Mouse (Mus musculus): ENCODE results near the gene 1700001C02Rik. TPM values are rescaled to one million over a fixed set of nuclear protein-coding genes. Genes with fewer than 3 reads are reported as not detected.

1700001C02Rik gene
- polyA plus RNA-seq, 1 experiment from 2014 or later, result 0.95 TPM

DNA sequence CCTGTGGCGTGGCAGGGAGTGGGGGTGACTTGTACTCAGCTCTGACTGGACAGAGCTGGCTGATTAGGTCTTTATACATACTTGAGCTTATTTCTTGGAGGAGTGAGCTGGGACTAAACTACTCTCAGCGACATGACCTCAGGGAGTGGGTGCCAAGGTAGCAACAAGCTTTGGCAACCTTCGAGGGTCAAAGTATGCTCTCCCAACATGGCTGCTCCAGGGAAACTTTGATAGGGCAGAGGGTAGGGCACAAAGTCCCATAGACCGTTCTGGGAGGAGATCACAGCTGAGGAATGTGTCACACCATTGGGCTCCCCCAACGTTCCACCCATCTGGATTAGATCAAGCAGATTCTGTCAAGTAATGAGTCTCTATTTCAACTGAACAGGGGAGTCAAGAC lies 18.7 kb downstream of the 1700001C02Rik start:
- Histone ChIP-seq H3K4me1 (ENCODE audit: control insufficient read depth, insufficient read depth, low read length) (no peaks in the 10 kb centered on the region), H3K4me2 (ENCODE audit: low read depth, low read length) (no peak overlapping the region), H3K27ac (ENCODE audit: low read length) (no peak overlapping the region), H3K9ac (ENCODE audit: low read length) (no peak overlapping the region), H3K9me3 (replicated peaks; ENCODE audit: control insufficient read depth, low read length) (no peaks in the 10 kb centered on the region), H3K36me3 (ENCODE audit: control insufficient read depth, insufficient read depth) (no peaks in the 10 kb centered on the region), H3K4me3 (ENCODE audit: low read length) (no peak overlapping the region), H3K27me3 (ENCODE audit: control insufficient read depth, insufficient read depth, low read length) (no peaks in the 10 kb centered on the region)
- ATAC-seq (replicated peaks; ENCODE audit: extremely low read depth, insufficient read depth, low FRiP score), result no peak
- 72% methylated on average over 5 of the region's 5 CpGs for WGBS

DNA sequence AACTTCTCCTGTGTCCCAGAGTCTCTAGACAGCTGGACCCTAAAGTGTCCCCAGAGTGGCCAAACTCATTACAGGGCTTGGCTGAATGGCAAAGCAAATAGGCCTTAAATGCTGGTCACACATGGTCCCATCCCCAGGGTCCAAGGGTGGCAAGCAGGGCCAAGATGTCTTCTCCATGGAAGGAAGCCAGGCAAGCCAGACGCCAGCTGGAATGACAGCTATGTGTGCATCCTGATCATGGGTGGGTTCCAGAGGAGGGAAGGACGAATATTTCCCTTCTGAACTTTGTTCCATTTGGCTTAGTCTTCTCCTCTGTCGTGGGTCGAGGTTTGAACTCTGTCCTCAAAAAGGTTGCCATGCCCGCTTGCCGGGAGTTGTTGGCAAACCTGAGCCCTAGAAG lies 19.3 kb downstream of the 1700001C02Rik start:
- Histone ChIP-seq H3K36me3 (ENCODE audit: control insufficient read depth, insufficient read depth) (no peaks in the 10 kb centered on the region), H3K4me3 (ENCODE audit: low read length) (no peak overlapping the region), H3K27ac (ENCODE audit: low read length) (no peak overlapping the region), H3K4me1 (ENCODE audit: control insufficient read depth, insufficient read depth, low read length) (no peaks in the 10 kb centered on the region), H3K9me3 (replicated peaks; ENCODE audit: control insufficient read depth, low read length) (no peaks in the 10 kb centered on the region), H3K27me3 (ENCODE audit: control insufficient read depth, insufficient read depth, low read length) (no peaks in the 10 kb centered on the region), H3K9ac (ENCODE audit: low read length) (no peak overlapping the region), H3K4me2 (ENCODE audit: low read depth, low read length) (no peak overlapping the region)
- ATAC-seq (replicated peaks; ENCODE audit: extremely low read depth, insufficient read depth, low FRiP score), result no peak
- WGBS, result 70% methylated on average over 6 of the region's 6 CpGs

DNA sequence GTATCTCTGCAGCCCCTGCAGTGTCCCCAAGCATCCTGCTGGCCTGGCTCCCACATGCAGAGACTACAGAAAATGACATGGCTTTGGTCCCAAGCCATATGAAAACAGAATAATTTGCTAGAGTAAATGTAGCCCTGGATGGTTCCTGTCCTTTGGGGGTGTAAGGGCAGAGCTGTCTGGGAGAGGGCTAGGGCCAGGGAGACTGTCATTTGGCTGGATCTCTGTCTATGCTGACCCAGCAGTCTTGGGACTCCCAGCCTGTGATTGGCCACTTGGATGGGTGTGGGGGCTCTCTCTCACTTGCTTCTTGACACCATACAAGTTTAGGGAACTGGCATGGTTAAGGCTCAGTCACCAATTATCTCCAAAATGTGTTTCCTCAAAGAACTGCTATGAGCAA lies 24.4 kb downstream of the 1700001C02Rik start:
- Histone ChIP-seq H3K4me2 (ENCODE audit: low read depth, low read length) (no peak overlapping the region), H3K9ac (ENCODE audit: low read length) (no peak overlapping the region), H3K27me3 (ENCODE audit: control insufficient read depth, insufficient read depth, low read length) (no peaks in the 10 kb centered on the region), H3K27ac (ENCODE audit: low read length) (no peak overlapping the region), H3K4me1 (ENCODE audit: control insufficient read depth, insufficient read depth, low read length) (no peaks in the 10 kb centered on the region), H3K36me3 (ENCODE audit: control insufficient read depth, insufficient read depth) (no peaks in the 10 kb centered on the region), H3K4me3 (ENCODE audit: low read length) (no peak overlapping the region), H3K9me3 (replicated peaks; ENCODE audit: control insufficient read depth, low read length) (no peaks in the 10 kb centered on the region)
- no peak for ATAC-seq (replicated peaks; ENCODE audit: extremely low read depth, insufficient read depth, low FRiP score)

DNA sequence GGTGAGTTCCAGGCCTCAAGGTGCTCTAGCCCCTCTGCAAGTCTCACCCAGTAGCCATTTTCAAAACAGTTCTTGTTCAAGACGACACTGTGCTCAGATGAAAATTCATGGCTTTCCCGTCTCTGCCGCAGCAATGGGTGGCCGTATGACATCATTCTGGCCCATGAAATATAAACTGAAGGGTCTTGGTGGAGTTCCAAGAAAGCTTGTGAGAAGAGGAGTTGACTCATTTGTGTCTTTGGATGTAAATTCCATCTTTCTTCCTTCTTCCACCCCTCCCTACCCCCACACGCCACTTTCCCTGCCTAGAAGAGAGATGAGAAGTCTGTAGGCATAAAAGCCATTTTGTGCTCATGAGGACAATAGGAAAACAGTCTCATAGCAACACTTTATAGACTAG lies 25.0 kb downstream of the 1700001C02Rik start:
- Histone ChIP-seq H3K36me3 (ENCODE audit: control insufficient read depth, insufficient read depth) (no peaks in the 10 kb centered on the region), H3K4me2 (ENCODE audit: low read depth, low read length) (no peak overlapping the region), H3K4me1 (ENCODE audit: control insufficient read depth, insufficient read depth, low read length) (no peaks in the 10 kb centered on the region), H3K27ac (ENCODE audit: low read length) (no peak overlapping the region; the same call in 1 of the 2 replicates), H3K27me3 (ENCODE audit: control insufficient read depth, insufficient read depth, low read length) (no peaks in the 10 kb centered on the region), H3K9me3 (replicated peaks; ENCODE audit: control insufficient read depth, low read length) (no peaks in the 10 kb centered on the region), H3K4me3 (ENCODE audit: low read length) (no peak overlapping the region), H3K9ac (ENCODE audit: low read length) (no peak overlapping the region)
- WGBS, result 61% methylated on average over 5 of the region's 5 CpGs
- no peak for ATAC-seq (replicated peaks; ENCODE audit: extremely low read depth, insufficient read depth, low FRiP score)

DNA sequence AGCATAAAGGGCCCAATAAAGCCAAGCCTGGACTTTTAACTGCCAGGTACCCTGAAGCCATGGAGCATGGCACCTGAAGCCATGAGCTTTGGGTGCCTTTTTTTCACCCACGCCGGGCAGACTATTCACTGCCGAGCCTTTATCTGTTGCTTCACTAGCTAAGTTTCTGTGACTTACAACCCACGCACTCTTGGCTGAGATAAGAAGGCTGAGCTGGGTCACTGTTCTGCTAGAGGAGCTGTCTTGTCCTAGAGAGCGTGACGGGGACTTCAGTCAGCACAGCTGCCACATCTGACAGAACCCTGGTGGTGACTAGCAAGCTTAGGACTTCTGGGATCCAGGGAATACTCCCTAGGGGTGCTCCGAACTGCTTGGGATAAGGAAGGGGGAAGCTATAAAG lies 27.9 kb downstream of the 1700001C02Rik start:
- Histone ChIP-seq H3K27me3 (ENCODE audit: control insufficient read depth, insufficient read depth, low read length) (no peaks in the 10 kb centered on the region), H3K9me3 (replicated peaks; ENCODE audit: control insufficient read depth, low read length) (no peaks in the 10 kb centered on the region), H3K27ac (ENCODE audit: low read length) (no peak overlapping the region), H3K4me2 (ENCODE audit: low read depth, low read length) (no peak overlapping the region), H3K4me3 (ENCODE audit: low read length) (no peak overlapping the region), H3K9ac (ENCODE audit: low read length) (no peak overlapping the region), H3K4me1 (ENCODE audit: control insufficient read depth, insufficient read depth, low read length) (no peaks in the 10 kb centered on the region), H3K36me3 (ENCODE audit: control insufficient read depth, insufficient read depth) (no peaks in the 10 kb centered on the region)
- no peak for ATAC-seq (replicated peaks; ENCODE audit: extremely low read depth, insufficient read depth, low FRiP score)
- 35% methylated on average over 7 of the region's 7 CpGs for WGBS

DNA sequence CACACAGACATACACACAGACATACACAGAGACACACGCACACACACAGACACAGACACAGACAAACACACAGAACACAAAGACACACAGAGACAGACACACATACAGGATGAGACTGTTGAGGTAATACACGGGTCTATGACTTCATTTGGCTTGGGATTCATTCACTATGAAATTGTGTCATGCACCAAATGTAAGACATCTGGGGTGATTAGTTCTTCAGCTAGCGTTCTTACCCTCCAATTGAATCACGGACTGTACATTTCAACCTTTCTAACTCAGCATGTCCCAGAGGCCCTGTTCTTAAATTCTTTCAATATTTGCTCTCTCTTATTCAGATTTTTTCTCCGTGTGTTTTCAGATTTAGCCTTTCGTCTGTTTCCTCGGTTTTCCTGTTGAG lies 28.8 kb downstream of the 1700001C02Rik start:
- WGBS, result 76% methylated on average over 7 of the region's 7 CpGs
- no peaks in the 10 kb centered on the region for H3K9me3 ChIP-seq (replicated peaks; ENCODE audit: control insufficient read depth, low read length)

DNA sequence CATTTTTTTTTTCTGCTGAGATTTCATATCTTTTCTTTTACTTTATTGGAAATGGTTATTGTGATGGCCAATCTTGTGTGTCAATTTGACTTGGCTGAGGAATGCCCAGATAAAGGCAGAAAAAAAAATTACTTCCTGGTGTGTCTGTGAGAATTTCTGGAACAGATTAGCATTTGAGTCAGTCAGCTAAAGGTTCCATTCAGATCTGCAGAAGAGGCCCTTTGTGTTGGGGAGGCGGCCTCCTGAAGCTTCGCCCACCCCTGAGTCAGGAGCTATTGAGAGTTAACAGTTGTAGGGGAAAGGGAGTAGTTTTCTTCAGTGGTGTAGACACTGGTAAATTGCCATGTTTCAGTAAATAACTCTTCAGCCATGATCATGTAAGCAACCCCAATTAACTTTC lies 29.4 kb downstream of the 1700001C02Rik start:
- H3K4me3 ChIP-seq (ENCODE audit: low read length), result no peak overlapping the region
- 72% methylated on average over 2 of the region's 2 CpGs for WGBS
- H3K9ac ChIP-seq (ENCODE audit: low read length), result no peak overlapping the region
- H3K27me3 ChIP-seq (ENCODE audit: control insufficient read depth, insufficient read depth, low read length), result no peaks in the 10 kb centered on the region
- no peak for ATAC-seq (replicated peaks; ENCODE audit: extremely low read depth, insufficient read depth, low FRiP score)
- no peak overlapping the region for H3K27ac ChIP-seq (ENCODE audit: low read length)
- H3K4me2 ChIP-seq (ENCODE audit: low read depth, low read length), result no peak overlapping the region
- H3K36me3 ChIP-seq (ENCODE audit: control insufficient read depth, insufficient read depth), result no peaks in the 10 kb centered on the region
- no peaks in the 10 kb centered on the region for H3K4me1 ChIP-seq (ENCODE audit: control insufficient read depth, insufficient read depth, low read length)
- no peaks in the 10 kb centered on the region for H3K9me3 ChIP-seq (replicated peaks; ENCODE audit: control insufficient read depth, low read length)

More for the DNA sequence above, 28.8 kb downstream of the 1700001C02Rik start:
- Histone ChIP-seq H3K4me2 (ENCODE audit: low read depth, low read length) (no peak overlapping the region), H3K36me3 (ENCODE audit: control insufficient read depth, insufficient read depth) (no peaks in the 10 kb centered on the region), H3K27ac (ENCODE audit: low read length) (no peak overlapping the region), H3K9ac (ENCODE audit: low read length) (no peak overlapping the region), H3K4me3 (ENCODE audit: low read length) (no peak overlapping the region), H3K4me1 (ENCODE audit: control insufficient read depth, insufficient read depth, low read length) (no peaks in the 10 kb centered on the region), H3K27me3 (ENCODE audit: control insufficient read depth, insufficient read depth, low read length) (no peaks in the 10 kb centered on the region)
- ATAC-seq (replicated peaks; ENCODE audit: extremely low read depth, insufficient read depth, low FRiP score), result no peak

DNA sequence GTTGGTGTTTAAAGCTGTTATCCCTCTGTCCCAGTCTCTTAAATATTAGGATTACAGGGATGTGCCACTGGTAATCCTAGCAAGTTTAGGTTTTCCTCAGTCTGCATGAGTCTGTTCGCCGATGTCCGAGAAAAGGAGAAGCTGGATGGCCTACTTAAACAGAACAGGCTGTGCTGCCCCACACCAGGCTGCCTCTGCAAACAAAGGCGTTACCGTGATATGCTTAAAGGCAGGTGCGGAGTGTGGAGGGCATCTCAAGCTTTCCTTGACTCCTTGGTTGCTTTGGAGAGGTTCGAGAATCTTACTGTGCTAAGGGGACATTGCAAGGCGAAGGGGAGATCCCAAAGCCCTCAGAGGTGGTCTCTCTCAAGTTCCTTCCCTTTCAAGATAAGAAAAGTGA lies 31.0 kb downstream of the 1700001C02Rik start:
- no peaks in the 10 kb centered on the region for H3K36me3 ChIP-seq (ENCODE audit: control insufficient read depth, insufficient read depth)
- no peak overlapping the region for H3K4me2 ChIP-seq (ENCODE audit: low read depth, low read length)
- no peak overlapping the region for H3K9ac ChIP-seq (ENCODE audit: low read length)
- H3K9me3 ChIP-seq (replicated peaks; ENCODE audit: control insufficient read depth, low read length), result no peaks in the 10 kb centered on the region
- WGBS, result 74% methylated on average over 8 of the region's 8 CpGs
- H3K27me3 ChIP-seq (ENCODE audit: control insufficient read depth, insufficient read depth, low read length), result no peaks in the 10 kb centered on the region
- H3K27ac ChIP-seq (ENCODE audit: low read length), result no peak overlapping the region
- H3K4me1 ChIP-seq (ENCODE audit: control insufficient read depth, insufficient read depth, low read length), result no peaks in the 10 kb centered on the region
- no peak overlapping the region for H3K4me3 ChIP-seq (ENCODE audit: low read length)
- ATAC-seq (replicated peaks; ENCODE audit: extremely low read depth, insufficient read depth, low FRiP score), result no peak

DNA sequence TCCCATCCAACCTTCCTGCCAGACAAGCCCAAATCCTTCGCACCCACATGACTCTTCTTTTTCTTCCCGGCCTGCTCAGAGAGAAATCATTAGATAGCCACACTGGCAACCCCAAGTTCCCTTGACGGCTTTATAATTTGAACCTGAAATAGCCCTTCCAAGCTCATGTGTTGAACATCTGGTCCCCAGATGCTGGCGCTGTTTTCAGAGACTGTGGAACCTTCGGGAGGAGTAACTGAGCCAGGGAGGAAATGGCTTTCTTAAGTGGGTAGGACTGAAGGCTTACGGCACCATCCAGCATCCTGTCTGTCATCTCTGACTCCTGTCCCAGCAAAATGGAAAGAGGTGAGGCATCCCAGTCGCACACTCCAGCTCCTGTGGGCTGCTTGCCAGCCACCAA lies 31.5 kb downstream of the 1700001C02Rik start:
- Histone ChIP-seq H3K27me3 (ENCODE audit: control insufficient read depth, insufficient read depth, low read length) (no peaks in the 10 kb centered on the region), H3K9ac (ENCODE audit: low read length) (no peak overlapping the region), H3K36me3 (ENCODE audit: control insufficient read depth, insufficient read depth) (no peaks in the 10 kb centered on the region), H3K4me3 (ENCODE audit: low read length) (no peak overlapping the region), H3K4me2 (ENCODE audit: low read depth, low read length) (no peak overlapping the region), H3K4me1 (ENCODE audit: control insufficient read depth, insufficient read depth, low read length) (no peaks in the 10 kb centered on the region), H3K27ac (ENCODE audit: low read length) (no peak overlapping the region), H3K9me3 (replicated peaks; ENCODE audit: control insufficient read depth, low read length) (no peaks in the 10 kb centered on the region)
- WGBS, result 68% methylated on average over 7 of the region's 7 CpGs
- ATAC-seq (replicated peaks; ENCODE audit: extremely low read depth, insufficient read depth, low FRiP score), result no peak

DNA sequence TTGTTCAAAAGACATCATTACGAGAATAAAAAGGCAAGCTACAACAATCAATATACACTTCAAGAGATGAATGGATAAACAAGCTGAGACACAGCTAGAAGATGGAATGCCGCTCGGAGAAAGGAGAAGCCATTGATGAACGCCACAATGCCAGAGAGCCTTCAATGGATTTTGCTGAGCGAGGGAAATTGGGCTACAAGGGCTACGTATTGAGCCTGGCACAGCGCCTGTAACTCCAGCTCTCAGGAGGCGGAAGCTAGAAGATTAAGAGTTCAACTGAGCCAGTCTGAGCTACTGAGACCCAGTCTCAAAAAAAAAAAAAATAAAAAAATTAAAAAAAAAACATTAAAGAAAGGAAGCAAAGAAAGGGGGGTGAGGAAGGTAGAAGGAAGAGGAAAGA lies 47.3 kb downstream of the 1700001C02Rik start:
- Histone ChIP-seq H3K4me2 (ENCODE audit: low read depth, low read length) (no peak overlapping the region), H3K4me3 (ENCODE audit: low read length) (no peak overlapping the region), H3K36me3 (ENCODE audit: control insufficient read depth, insufficient read depth) (no peaks in the 10 kb centered on the region), H3K9ac (ENCODE audit: low read length) (no peak overlapping the region), H3K27me3 (ENCODE audit: control insufficient read depth, insufficient read depth, low read length) (no peaks in the 10 kb centered on the region), H3K27ac (ENCODE audit: low read length) (no peak overlapping the region), H3K9me3 (replicated peaks; ENCODE audit: control insufficient read depth, low read length) (no peaks in the 10 kb centered on the region), H3K4me1 (ENCODE audit: control insufficient read depth, insufficient read depth, low read length) (no peaks in the 10 kb centered on the region)
- 80% methylated on average over 8 of the region's 8 CpGs for WGBS
- no peak for ATAC-seq (replicated peaks; ENCODE audit: extremely low read depth, insufficient read depth, low FRiP score)

Data from heart, embryonic 16.5 days (tissue).